Mouse (Mus musculus): ENCODE measurements at regions not wholly inside any gene's neighbourhood (a gene's known extent, or its start where the extent isn't known, plus 50 kb on each side); places are given as distances from the start of the nearest gene placed in this dataset.
A peak's percentile ranks its signal among the peaks of the same experiment; 100 is the strongest.

DNA sequence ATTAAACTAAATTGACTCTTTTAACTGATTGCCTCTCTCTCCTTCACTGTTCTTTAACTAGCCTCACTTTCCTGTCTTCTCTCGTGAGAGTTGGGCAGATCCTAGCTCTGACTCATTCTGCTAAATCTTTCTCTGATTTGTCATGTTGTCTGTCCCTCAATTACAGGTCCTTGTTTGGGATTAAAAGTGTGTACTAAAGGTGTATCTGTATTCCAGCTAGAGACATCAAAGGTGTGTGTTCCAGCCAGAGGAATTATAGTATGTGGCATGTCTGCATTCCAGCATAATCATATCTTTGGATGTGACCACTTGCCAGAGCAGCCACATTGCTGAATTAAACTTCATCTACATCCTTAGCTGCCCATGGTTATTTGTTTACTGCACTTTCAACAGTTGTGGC is 167.5 kb upstream of the Fam83b start:
- no peak for DNase-seq

DNA sequence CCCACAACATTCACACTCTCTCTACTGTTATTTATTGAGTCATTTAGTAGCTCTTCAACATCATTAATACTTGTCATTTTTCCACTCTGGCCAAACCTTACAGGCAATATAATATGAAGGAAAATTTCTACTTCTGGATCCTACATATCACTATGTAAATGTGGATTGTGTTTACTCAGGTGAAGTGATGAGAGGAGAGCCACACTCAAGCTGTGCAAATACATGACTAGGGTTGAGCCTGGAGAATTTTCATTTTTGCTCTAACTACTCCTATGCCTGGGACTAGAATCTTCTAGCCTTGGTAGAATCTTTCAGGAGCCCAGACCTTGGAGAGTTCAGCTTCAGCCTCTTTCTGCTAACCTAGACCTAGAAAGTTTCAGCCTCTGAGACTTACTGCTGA is 166.9 kb upstream of the Fam83b start:
- DNase-seq = no peak

DNA sequence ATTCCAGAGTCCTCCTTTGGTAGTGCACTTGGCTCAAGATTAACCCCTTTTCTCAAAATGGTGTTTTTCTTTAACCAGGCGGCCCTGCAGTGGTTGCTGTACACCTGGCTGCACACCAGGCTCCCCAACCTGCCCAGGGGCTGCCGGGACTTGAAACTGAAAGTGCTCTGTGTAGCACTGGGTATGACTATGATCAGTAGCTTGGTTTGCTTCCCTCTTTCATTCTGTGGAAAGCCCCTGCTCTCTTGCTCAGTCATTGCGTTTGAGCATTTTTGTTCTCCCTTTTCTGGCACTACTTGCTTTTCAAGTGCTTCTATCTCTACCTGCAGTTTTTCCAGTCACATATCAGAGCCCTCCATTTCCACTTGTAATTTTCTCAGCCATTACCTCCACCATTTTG is 156.0 kb upstream of the Fam83b start:
- DNase-seq = no peak

DNA sequence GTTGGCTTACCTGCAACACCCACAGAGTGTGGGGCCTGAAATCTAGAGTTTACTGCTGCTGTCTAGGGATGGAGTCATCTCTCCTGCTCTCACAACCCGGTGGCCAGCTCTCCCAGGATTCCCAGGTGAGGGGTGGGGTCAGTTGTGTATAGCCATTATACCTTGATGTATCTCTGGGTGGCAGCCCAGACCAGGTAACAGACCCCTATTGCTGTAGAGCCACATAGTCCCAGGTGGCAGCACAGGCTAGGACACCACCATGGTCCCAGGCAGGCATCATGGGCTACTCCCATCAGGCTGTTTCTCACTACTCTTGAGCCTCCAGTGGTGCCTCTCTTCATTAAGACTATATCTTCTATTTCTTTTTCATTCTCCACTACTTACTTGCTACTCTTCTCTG is 148.9 kb upstream of the Fam83b start:
- DNase-seq = no peak

DNA sequence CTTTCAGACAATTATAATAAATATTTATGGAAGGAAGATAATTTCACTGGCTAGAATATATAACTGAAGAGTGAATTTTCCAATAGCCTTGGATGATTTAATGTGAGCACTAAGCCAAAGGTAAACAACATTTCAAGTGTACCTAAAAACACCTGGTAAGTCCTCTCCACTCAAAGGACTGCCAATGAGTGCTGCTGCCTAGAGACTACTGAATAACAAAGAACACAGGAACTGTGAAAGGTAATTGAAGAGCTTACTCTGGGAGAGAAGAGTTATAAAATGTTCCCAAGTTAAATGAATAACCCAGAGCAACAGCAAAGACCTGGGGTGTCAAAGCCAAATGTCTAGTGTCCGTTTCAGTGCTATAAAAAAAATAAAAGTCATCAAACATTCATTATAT is 139.5 kb upstream of the Fam83b start:
- DNase-seq = no peak

DNA sequence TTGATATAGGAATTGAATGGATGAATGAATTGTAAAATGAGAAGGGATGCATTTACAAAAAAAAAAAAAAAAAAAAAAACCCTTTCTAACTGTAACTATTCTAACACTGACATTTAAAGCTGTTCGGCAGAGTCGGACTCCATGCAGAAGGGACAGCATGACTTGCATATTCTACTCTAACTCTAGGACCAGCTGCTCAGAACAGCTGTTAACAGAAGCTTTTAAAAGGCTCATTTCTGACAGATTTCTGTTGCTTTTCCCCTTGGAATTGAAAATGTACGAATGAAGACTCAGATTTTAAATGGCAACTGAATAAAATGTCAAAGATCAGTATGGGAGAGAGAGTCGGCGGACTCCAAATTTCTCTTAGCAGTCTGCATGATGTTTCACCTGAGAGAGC is 138.9 kb upstream of the Fam83b start:
- no peak for DNase-seq

DNA sequence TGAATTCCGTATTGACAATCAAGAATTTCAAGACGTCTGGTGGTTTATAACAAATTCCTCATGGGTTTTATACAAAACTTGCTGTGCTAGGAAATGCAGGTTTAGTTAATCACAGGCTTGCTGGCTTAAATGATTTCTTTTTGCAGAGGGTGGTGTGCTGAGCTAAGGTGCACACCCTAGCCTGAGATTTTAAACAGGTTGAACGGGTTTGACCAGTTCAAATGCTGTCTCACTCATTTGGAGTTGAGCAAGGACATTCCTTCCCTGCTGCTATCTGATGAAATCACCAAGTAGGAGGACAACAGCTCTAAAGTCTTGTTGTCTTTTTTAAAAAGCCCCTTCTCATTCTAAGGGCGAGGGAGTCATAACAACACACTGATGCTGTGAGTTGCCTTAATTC is 128.6 kb upstream of the Fam83b start:
- DNase-seq = no peak

DNA sequence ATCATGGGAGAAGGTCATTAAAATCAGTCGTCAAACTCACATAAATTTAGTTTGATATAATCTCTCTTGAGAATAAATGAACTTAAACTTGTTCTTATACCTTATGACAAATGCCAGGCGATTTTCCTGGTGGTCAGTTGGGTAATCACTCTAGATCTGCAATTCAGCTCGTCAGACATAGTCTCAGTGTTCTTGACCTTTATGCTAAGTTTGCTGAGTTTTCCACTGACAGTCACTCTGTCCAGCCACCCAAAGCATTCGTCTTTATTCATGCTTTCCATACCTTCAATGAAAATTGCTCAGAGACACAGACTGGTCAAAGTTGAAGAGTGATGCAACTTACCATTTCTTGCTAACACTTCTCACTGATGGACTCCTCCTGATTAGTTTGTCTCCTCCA is 126.1 kb upstream of the Fam83b start:
- no peak for DNase-seq

DNA sequence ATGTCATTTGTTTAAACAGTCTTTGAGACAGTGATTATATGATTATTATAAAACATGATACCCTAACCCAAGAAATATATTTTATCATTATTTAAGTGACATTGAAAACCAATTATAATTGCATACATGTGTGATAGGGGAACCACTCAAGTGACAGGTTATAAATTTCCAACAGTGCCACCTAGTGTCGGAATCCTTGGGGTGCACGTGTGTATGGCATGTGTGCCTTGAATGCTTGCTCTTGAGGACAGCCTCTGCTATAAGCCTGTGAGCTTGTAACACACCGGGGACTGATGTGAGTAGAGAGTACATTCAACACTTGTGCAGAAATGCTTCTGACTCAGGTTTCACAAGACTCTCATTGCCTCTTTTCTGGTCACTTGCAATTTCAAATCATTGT is 93.9 kb upstream of the Fam83b start:
- DNase-seq = peak; percentile 81 to 83

DNA sequence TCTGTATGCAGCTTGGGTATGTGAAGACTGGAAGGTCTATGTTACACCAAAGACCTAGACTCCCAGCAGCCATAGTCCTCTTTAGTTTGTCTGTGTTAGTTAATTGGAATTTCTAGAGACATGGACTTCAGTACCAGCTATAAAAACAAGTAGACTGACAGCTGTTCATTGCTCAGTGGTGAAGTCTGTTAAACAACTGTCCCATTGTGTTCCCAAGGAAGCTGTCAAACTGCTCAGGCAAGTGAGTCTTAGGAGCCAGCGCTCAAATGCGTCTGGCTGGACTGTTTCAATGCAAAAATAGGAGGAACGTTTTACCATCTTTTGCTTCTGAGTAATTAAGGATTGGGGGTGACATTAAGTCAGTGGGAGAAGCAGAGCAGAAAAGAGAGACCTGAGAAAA is 92.9 kb upstream of the Fam83b start:
- DNase-seq = no peak

DNA sequence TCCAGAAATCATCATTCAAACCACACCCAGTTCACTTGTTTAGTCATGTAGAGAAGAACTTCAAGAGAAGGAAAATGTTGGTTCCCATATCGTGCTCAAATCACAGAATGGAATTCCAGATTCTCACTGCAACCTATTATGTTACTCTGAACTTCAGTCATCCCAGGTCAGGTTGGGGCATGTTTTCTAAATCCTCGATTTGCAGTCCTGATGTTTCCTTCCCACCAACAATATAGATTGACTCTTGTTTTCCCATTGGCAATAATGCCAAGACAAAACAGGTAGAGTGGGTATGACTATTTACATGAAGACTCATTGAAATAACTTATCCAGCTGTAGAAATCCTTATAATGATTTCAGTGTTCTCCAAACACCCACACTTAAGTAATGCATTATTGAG is 86.4 kb upstream of the Fam83b start:
- DNase-seq = no peak

DNA sequence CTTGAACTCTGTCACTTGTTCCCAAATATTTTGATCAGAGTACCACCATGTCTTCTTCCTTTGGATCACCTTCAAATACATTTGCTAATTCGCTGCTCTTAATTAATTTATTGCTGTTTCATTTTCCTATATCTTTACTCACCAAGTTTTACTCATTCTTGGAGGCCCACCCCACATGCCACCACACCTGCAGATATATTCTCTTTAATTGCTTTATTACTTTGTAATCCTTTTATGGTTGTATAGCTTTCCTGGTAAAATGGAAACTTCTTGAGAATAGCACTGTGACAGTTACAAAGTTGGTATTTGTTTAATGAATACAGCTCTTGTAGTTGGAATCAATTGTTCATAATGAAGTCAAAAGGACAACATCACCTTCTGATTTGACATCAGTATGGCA is 82.6 kb upstream of the Fam83b start:
- no peak for DNase-seq

DNA sequence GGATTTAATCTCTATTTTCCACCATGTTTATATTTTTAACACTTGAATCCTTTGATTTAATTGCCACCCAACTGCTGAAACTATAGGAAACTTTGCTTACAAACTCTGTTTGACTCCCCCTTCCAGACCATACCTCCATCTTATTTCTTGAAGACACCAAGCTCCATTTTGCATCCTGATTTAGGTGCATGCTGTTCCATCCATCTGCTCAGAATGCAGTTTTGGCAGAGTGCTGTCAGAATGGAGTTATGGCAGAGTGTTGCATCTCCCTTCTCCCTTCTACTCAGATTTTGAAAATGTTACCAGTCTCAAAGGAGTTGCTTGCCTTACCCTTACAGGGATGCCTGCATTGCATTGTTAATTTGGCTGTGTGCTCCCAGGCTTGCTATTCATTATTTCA is 79.5 kb upstream of the Fam83b start:
- DNase-seq = peak; percentile 16

Measured in cerebellum, postnatal 10 days (tissue).